Mouse (Mus musculus) thymus, adult 2 months (tissue): ENCODE results near the gene Vsig10.

ENCODE experiments used
- CTCF ChIP-seq: fragments of 200-500 bp; IDR thresholded peaks from 2 replicates; pipeline ENCODE4 v1.5.1; 2012; ENCODE audit warnings: mild to moderate bottlenecking, control low read depth, low read length, moderate library complexity, borderline replicate concordance; ENCODE audit not compliant: control insufficient read depth, poor library complexity, insufficient read depth; ENCODE audit errors: extremely low read depth
- POLR2A ChIP-seq: fragments of 200-500 bp; IDR thresholded peaks from 2 replicates; pipeline ENCODE4 v1.6.1; 2012; ENCODE audit warnings: mild to moderate bottlenecking, low read length, control low read depth, moderate library complexity; ENCODE audit not compliant: control insufficient read depth, poor library complexity, insufficient read depth; ENCODE audit errors: extremely low read depth

- TF ChIP-seq CTCF (no peak), POLR2A (no peak)
These were observed 4.9 kb downstream of the Vsig10 start for GRCm38 (mm10) chr5:117323751-117324150.
